ENCODE assay signal across 8 mouse cellular contexts in the genomic region with DNA sequence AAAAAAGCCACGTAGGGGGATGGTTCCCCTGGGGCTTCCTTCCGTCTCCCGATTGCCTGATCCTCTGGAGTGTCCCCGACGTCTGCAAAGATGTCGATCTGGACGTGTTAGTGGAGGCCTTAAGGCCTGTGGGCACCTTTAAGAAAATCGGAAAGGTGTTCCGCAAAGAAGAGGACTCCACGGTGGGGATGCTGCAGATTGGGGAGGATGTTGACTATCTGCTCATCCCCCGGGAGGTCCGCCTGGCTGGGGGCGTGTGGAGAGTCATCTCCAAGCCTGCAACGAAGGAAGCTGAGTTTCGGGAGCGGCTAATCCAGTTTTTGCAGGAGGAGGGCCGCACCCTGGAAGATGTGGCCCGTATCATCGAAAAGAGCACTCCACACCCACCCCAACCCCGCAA. TPM values are rescaled to one million over a fixed set of nuclear protein-coding genes. Genes with fewer than 3 reads are reported as not detected.
DNase-seq lines count a peak whose midpoint lies in the region; ATAC-seq and TF ChIP-seq lines count a peak whose summit lies in the region.

No protein-coding gene starts in this region.

- no peak for DNase-seq in liver, embryonic 13.5 days
- no peak for DNase-seq in right cerebral cortex, adult 18-20 months
- no peak for DNase-seq in left cerebral cortex, postnatal 36 days (ENCODE audit: low spot score in 2 of 2)
- DNase-seq in ovary, postnatal 36 days (ENCODE audit: low spot score): no peak

- H3K9me3 ChIP-seq in erythroblast, embryonic 14.5 days (ENCODE audit: control insufficient read depth, low read length): no peaks in the 10 kb centered on the region
- H3K9me3 ChIP-seq in forebrain, embryonic 15.5 days: no peaks in the 10 kb centered on the region
- no peaks in the 10 kb centered on the region for H3K9me3 ChIP-seq in liver, embryonic 13.5 days (replicated peaks)

- 7% methylated on average over 20 of the region's 20 CpGs for WGBS in forebrain, embryonic 15.5 days
- WGBS in liver, embryonic 13.5 days (ENCODE audit: insufficient replicate concordance): 10% methylated on average over 20 of the region's 20 CpGs

- peak overlapping the region; percentile 68 for H3ac ChIP-seq in C2C12 (ENCODE audit: control insufficient read depth, insufficient read length, low read depth)

- H3K9ac ChIP-seq in forebrain, embryonic 15.5 days (replicated peaks): peak overlapping the region; percentile 44
- peak overlapping the region; percentile 69 for H3K9ac ChIP-seq in liver, embryonic 13.5 days

- peaks cover 7% of the 10 kb centered on the region for H3K36me3 ChIP-seq in erythroblast, embryonic 14.5 days (ENCODE audit: control insufficient read depth)
- H3K36me3 ChIP-seq in C2C12 (ENCODE audit: control insufficient read depth, insufficient read depth): no peaks in the 10 kb centered on the region
- no peaks in the 10 kb centered on the region for H3K36me3 ChIP-seq in forebrain, embryonic 15.5 days
- 0 out of 2 replicates have a peak, but pooled peaks cover 4% of the 10 kb centered on the region for H3K36me3 ChIP-seq in liver, embryonic 13.5 days

- H3K4me2 ChIP-seq in forebrain, embryonic 15.5 days (replicated peaks): peak overlapping the region; percentile 48
- peak overlapping the region; percentile 67 for H3K4me2 ChIP-seq in liver, embryonic 13.5 days

- H3K79me2 ChIP-seq in C2C12 (ENCODE audit: control insufficient read depth, insufficient read depth): no peaks in the 10 kb centered on the region

- intact Hi-C loops in left cerebral cortex, postnatal 36 days (cut with DNase I): no loop called here

- H3K27ac ChIP-seq in forebrain, embryonic 15.5 days (replicated peaks): peak overlapping the region; percentile 57
- H3K27ac ChIP-seq in liver, embryonic 13.5 days: peak overlapping the region; percentile 19

- peaks cover 40% of the 10 kb centered on the region for H3K4me1 ChIP-seq in erythroblast, embryonic 14.5 days (ENCODE audit: control insufficient read depth)
- H3K4me1 ChIP-seq in forebrain, embryonic 15.5 days: peaks cover 41% of the 10 kb centered on the region
- H3K4me1 ChIP-seq in liver, embryonic 13.5 days (replicated peaks): peaks cover 76% of the 10 kb centered on the region

- peaks cover 22% of the 10 kb centered on the region for H3K27me3 ChIP-seq in erythroblast, embryonic 14.5 days (ENCODE audit: control insufficient read depth)
- H3K27me3 ChIP-seq in C2C12 (ENCODE audit: control insufficient read depth, insufficient read depth, insufficient read length): no peaks in the 10 kb centered on the region
- no peaks in the 10 kb centered on the region for H3K27me3 ChIP-seq in forebrain, embryonic 15.5 days
- H3K27me3 ChIP-seq in liver, embryonic 13.5 days: peaks cover 22% of the 10 kb centered on the region

- peak overlapping the region; percentile 55 for H3K4me3 ChIP-seq in erythroblast, embryonic 14.5 days (replicated peaks)
- H3K4me3 ChIP-seq in C2C12 (ENCODE audit: insufficient read depth, poor library complexity, severe bottlenecking): peak overlapping the region; percentile 36
- peak overlapping the region; percentile 41 for H3K4me3 ChIP-seq in forebrain, embryonic 15.5 days
- peak overlapping the region; percentile 60 for H3K4me3 ChIP-seq in liver, embryonic 13.5 days (replicated peaks)

- H3K79me3 ChIP-seq in C2C12 (ENCODE audit: low read depth): no peaks in the 10 kb centered on the region

- no peak for ATAC-seq in erythroblast, adult 5-6 weeks (replicated peaks; ENCODE audit: low FRiP score, poor library complexity, severe bottlenecking)
- ATAC-seq in forebrain, embryonic 15.5 days (replicated peaks): no peak
- ATAC-seq in liver, embryonic 13.5 days (ENCODE audit: low read depth): no peak

- TF ChIP-seq CTCF in C2C12 (IDR thresholded peaks at IDR 0.05; ENCODE audit: control insufficient read depth, insufficient read depth, insufficient read length): no peak

TF ChIP-seq in C2C12, 6 proteins besides CTCF, POLR2A, EP300 and RAD21:
- TF ChIP-seq MYOG (IDR thresholded peaks at IDR 0.05; ENCODE audit: control insufficient read depth, extremely low read depth, insufficient read length) (no peak), MAX (IDR thresholded peaks at IDR 0.05) (no peak), MYOD1 (IDR thresholded peaks at IDR 0.05; ENCODE audit: control insufficient read depth, insufficient read length, low read depth) (no peak), CEBPB (IDR thresholded peaks at IDR 0.05; ENCODE audit: low read depth) (no peak), FOSL1 (IDR thresholded peaks at IDR 0.05; ENCODE audit: insufficient read depth, low read length, poor library complexity, severe bottlenecking) (no peak), USF1 (IDR thresholded peaks at IDR 0.05; ENCODE audit: low read depth) (no peak)

RNA-seq across cellular contexts. Expression of a gene that starts 1.9 kb away (rescaled TPM):
- 0.05 and 0.08 TPM in 2 replicates for polyA plus RNA-seq in erythroblast, embryonic 14.5 days (2012)
- total RNA-seq in erythroblast, adult 5-6 weeks (2015; ENCODE audit: low replicate concordance): 0.19 TPM in 1 of 2 replicates, not detected in the other
- 0.14 and 1.0 TPM in 2 replicates for total RNA-seq in erythroblast, adult 5-6 weeks (2017; ENCODE audit: low replicate concordance)
- polyA plus RNA-seq in C2C12 (2012; fragmentation: generic; extraction: Trizol): 9.7 TPM
- polyA plus RNA-seq in forebrain, embryonic 15.5 days (2015; fragmentation: Nextera tagmentation; extraction: Ambion mirVana): 6.8 and 7.0 TPM in 2 replicates
- polyA plus RNA-seq in liver, embryonic 13.5 days (2015; fragmentation: Nextera tagmentation; extraction: Ambion mirVana): 2.8 and 3.6 TPM in 2 replicates
- 1 to 10 TPM; 2.1 to 2.3 TPM for total RNA-seq in left cerebral cortex, postnatal 36 days (2021)

RNA-seq across cellular contexts. Expression of a gene that starts 11.5 kb away (rescaled TPM):
- not detected in 2 replicates for polyA plus RNA-seq in erythroblast, embryonic 14.5 days (2012)
- total RNA-seq in erythroblast, adult 5-6 weeks (2015; ENCODE audit: low replicate concordance): not detected in 2 replicates
- 0.28 TPM in 1 of 2 replicates, not detected in the other for total RNA-seq in erythroblast, adult 5-6 weeks (2017; ENCODE audit: low replicate concordance)
- not detected for polyA plus RNA-seq in C2C12 (2012; fragmentation: generic; extraction: Trizol)
- 3.7 and 4.3 TPM in 2 replicates for polyA plus RNA-seq in forebrain, embryonic 15.5 days (2015; fragmentation: Nextera tagmentation; extraction: Ambion mirVana)
- 0.07 and 0.09 TPM in 2 replicates for polyA plus RNA-seq in liver, embryonic 13.5 days (2015; fragmentation: Nextera tagmentation; extraction: Ambion mirVana)
- total RNA-seq in left cerebral cortex, postnatal 36 days (2021): 10 to 100 TPM; 59.7 to 61.7 TPM

RNA-seq across cellular contexts. Expression of a gene that starts 33.3 kb away (rescaled TPM):
- polyA plus RNA-seq in erythroblast, embryonic 14.5 days (2012): 7.3 and 7.7 TPM in 2 replicates
- 14.0 and 21.3 TPM in 2 replicates for total RNA-seq in erythroblast, adult 5-6 weeks (2015; ENCODE audit: low replicate concordance)
- total RNA-seq in erythroblast, adult 5-6 weeks (2017; ENCODE audit: low replicate concordance): 10.6 and 18.9 TPM in 2 replicates
- polyA plus RNA-seq in C2C12 (2012; fragmentation: generic; extraction: Trizol): 143 TPM
- polyA plus RNA-seq in forebrain, embryonic 15.5 days (2015; fragmentation: Nextera tagmentation; extraction: Ambion mirVana): 103 and 111 TPM in 2 replicates
- polyA plus RNA-seq in liver, embryonic 13.5 days (2015; fragmentation: Nextera tagmentation; extraction: Ambion mirVana): 54.0 and 61.1 TPM in 2 replicates
- total RNA-seq in left cerebral cortex, postnatal 36 days (2021): 100 to 1,000 TPM; 159 to 168 TPM

RNA-seq across cellular contexts. Expression of a gene that starts 34.9 kb away (rescaled TPM):
- polyA plus RNA-seq in erythroblast, embryonic 14.5 days (2012): not detected in 2 replicates
- not detected in 2 replicates for total RNA-seq in erythroblast, adult 5-6 weeks (2015; ENCODE audit: low replicate concordance)
- total RNA-seq in erythroblast, adult 5-6 weeks (2017; ENCODE audit: low replicate concordance): not detected in 2 replicates
- not detected for polyA plus RNA-seq in C2C12 (2012; fragmentation: generic; extraction: Trizol)
- 47.9 and 53.1 TPM in 2 replicates for polyA plus RNA-seq in forebrain, embryonic 15.5 days (2015; fragmentation: Nextera tagmentation; extraction: Ambion mirVana)
- 0.07 and 0.10 TPM in 2 replicates for polyA plus RNA-seq in liver, embryonic 13.5 days (2015; fragmentation: Nextera tagmentation; extraction: Ambion mirVana)
- 100 to 1,000 TPM; 109 to 111 TPM for total RNA-seq in left cerebral cortex, postnatal 36 days (2021)

RNA-seq across cellular contexts. Expression of a gene that starts 49.9 kb away (rescaled TPM):
- polyA plus RNA-seq in erythroblast, embryonic 14.5 days (2012): 0.02 TPM in 1 of 2 replicates, not detected in the other
- not detected in 2 replicates for total RNA-seq in erythroblast, adult 5-6 weeks (2015; ENCODE audit: low replicate concordance)
- total RNA-seq in erythroblast, adult 5-6 weeks (2017; ENCODE audit: low replicate concordance): not detected in 2 replicates
- polyA plus RNA-seq in C2C12 (2012; fragmentation: generic; extraction: Trizol): 12.6 TPM
- 87.4 and 102 TPM in 2 replicates for polyA plus RNA-seq in forebrain, embryonic 15.5 days (2015; fragmentation: Nextera tagmentation; extraction: Ambion mirVana)
- 0.34 and 0.61 TPM in 2 replicates for polyA plus RNA-seq in liver, embryonic 13.5 days (2015; fragmentation: Nextera tagmentation; extraction: Ambion mirVana)
- total RNA-seq in left cerebral cortex, postnatal 36 days (2021): 100 to 1,000 TPM; 249 to 288 TPM
